Mouse (Mus musculus) heart, adult 10 weeks (tissue): ENCODE measurements around the gene Hist3h2ba. TPM values are rescaled to one million over a fixed set of nuclear protein-coding genes. Genes with fewer than 3 reads are reported as not detected.

Experiments used
- polyA plus RNA-seq: library from polyadenylated mRNA; stranded (reverse); fragments of 350-450 nt; fragmentation: Illumina TruSeq; extraction: RNeasy Lipid Tissue Mini Kit (QIAGEN cat#74804); gene quantifications from one replicate; pipeline ENCODE4 v1.2.3, GENCODE M21; 2014; ENCODE audit warnings: low read depth, low replicate concordance

The Hist3h2ba gene
- 0.94 TPM for polyA plus RNA-seq

DNA sequence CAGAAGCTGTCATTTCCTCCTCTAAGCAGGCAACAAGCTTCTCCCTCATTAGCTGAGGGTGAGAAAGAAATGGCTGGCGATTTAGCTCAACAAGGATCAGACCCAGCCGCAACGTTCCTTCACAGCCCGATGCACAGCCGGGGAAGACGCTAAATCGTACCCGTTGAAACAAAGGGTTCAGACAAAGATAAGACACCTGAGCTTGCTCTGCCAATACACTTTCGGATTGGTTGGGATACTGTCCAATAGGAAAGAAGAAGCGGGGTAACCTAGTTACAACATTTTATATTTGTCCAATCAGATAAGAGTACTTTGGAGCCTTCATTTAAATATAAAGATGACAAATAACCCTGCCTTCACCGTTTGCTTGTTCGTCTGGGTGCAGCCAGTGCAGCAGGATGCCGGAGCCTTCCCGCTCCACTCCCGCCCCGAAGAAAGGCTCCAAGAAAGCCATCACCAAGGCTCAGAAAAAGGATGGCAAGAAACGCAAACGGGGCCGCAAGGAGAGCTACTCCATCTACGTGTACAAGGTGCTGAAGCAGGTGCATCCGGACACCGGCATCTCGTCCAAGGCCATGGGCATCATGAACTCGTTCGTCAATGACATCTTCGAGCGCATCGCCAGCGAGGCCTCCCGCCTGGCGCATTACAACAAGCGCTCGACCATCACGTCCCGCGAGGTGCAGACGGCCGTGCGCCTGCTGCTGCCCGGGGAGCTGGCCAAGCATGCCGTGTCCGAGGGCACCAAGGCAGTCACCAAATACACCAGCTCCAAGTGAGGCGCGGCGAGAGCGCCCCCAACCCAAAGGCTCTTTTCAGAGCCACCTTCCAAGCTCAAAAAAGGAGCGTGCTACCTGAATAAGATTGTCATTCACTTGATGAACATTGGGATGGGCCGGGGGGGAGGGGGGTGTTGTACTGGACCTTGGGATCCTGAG lies at the start of gene Hist3h2ba:
Gene Hist3h2ba, plus strand, starts transcription at position 379 of the 938 bp plus-strand sequence.

GRCm38 (mm10) chr11:58903511-58904409 lies 45.0 kb upstream of the Hist3h2ba start, which contains the start of gene Zfp39:
Gene Zfp39, minus strand, starts transcription at chr11:58904225.

GRCm38 (mm10) chr11:58917745-58918366 lies 30.9 kb upstream of the Hist3h2ba start, which contains the start of gene Btnl10:
Gene Btnl10, plus strand, starts transcription at chr11:58917908.

DNA sequence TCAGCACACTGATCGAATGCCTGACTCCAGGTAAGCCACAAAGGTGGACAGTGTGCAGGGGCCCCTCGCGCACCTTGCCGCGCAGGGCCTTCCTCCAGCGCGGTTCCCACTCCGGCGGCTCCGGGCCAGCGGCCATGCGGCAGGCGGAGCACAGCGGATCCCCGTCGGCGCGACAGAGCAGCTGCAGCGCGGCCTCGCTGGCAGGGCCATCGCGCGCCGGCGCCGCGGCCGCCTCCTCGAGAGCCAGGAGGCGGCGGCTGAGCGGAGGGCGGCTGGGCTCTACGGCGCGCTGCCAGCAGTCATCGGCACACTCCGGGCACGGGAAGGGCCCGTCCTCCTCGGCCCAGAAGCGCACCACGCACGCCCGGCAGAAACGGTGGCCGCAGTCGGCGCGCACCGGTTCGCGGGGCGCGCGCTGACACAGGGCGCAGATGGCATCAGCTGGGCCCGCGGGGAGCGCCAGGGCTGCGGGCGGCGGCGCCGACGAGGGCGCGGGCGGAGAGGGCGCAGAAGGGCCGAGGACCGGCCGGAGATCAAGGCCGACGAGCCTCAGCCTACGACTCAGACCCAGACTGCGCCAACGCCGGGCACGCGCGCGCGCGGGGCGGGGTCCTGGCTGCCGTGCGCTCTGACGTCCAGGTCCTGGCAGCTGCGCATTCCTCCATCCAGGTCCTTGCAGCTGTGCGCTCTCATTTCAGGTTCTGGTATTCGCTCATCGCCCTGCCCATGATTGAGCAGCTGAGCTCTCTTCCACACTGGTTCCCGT lies 10.2 kb upstream of the Hist3h2ba start, which contains the start of gene Rnf187:
Gene Rnf187, minus strand, starts transcription at position 595 of the 766 bp plus-strand sequence.

DNA sequence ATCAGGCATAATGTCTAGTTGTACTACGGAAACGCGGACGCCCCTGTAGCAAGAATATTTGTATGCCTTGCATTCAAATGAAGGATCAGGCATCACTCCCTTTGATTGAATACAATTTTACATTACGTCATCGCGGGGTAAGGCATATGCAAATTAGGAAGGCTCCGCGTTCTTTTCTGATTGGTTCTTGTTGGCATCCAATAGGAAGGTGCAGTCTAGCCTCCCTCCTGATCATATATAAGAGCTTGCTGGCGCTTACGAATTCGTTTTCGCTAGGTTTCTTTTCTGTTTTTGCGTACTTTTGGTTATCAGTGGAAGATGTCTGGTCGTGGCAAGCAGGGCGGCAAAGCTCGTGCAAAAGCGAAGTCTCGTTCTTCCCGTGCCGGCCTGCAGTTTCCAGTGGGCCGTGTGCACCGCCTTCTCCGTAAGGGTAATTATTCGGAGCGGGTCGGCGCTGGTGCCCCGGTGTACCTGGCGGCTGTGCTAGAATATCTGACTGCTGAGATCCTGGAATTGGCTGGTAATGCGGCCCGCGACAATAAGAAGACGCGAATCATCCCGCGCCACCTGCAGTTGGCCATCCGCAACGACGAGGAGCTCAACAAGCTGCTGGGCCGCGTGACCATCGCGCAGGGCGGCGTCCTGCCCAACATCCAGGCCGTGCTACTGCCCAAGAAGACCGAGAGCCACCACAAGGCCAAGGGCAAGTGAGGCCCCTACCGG lies 5.9 kb downstream of the Hist3h2ba start, which contains the start of the genes Hist3h2a and Trim17:
Gene Hist3h2a, plus strand, starts transcription at position 266 of the 723 bp plus-strand sequence.
Gene Trim17, plus strand, starts transcription at position 266 of the 723 bp plus-strand sequence.

DNA sequence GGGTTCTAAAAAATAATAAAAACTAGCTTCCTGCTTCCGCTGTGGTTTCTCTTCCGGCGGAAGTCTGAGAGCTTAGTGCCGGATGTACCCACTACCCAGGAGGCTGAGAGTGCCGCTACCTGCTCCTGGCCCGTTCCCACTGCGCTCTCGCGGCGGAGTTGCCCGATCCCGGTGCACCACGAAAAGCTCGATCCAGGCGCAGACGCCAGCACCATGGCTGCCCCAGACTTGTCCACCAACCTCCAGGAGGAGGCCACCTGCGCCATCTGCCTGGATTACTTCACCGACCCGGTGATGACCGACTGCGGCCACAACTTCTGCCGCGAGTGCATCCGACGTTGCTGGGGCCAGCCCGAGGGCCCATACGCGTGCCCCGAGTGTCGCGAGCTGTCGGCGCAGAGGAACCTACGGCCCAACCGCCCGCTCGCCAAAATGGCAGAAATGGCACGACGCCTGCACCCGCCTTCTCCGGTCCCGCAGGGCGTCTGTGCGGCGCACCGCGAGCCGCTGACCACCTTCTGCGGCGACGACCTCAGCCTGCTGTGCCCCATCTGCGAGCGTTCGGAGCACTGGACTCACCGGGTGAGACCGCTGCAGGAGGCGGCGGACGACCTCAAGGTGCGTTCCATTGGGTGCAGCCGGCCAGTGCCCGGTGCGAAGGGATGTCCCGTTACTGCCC lies 29.4 kb downstream of the Hist3h2ba start, which contains the start of gene Trim11:
Gene Trim11, plus strand, starts transcription at position 67 of the 679 bp plus-strand sequence.

Other genes with a start within 250 kb of the Hist3h2ba start
- gene Olfr319, start 249.8 kb upstream of the Hist3h2ba start, polyA plus RNA-seq: not detected
- not detected for gene Olfr318, start 224.9 kb upstream of the Hist3h2ba start, polyA plus RNA-seq
- gene Olfr317, start 209.7 kb upstream of the Hist3h2ba start, polyA plus RNA-seq: not detected
- not detected for gene Olfr316, start 196.2 kb upstream of the Hist3h2ba start, polyA plus RNA-seq
- gene Olfr315, start 175.7 kb upstream of the Hist3h2ba start, polyA plus RNA-seq: not detected
- gene Olfr314, start 166.0 kb upstream of the Hist3h2ba start, polyA plus RNA-seq: not detected
- gene Fam183b, start 147.0 kb upstream of the Hist3h2ba start, polyA plus RNA-seq: not detected
- gene Olfr313, start 133.9 kb upstream of the Hist3h2ba start, polyA plus RNA-seq: not detected
- not detected for gene Olfr312, start 119.7 kb upstream of the Hist3h2ba start, polyA plus RNA-seq
- gene Olfr311, start 109.7 kb upstream of the Hist3h2ba start, polyA plus RNA-seq: not detected
- gene Gm12258, start 101.8 kb upstream of the Hist3h2ba start, polyA plus RNA-seq: 2.0 TPM
- gene 2810021J22Rik, start 81.7 kb upstream of the Hist3h2ba start, polyA plus RNA-seq: 1.9 TPM
- 2.0 TPM for gene Zfp39, start 44.7 kb upstream of the Hist3h2ba start, polyA plus RNA-seq
- gene Btnl10, start 31.0 kb upstream of the Hist3h2ba start, polyA plus RNA-seq: not detected
- gene Rnf187, start 10.0 kb upstream of the Hist3h2ba start, polyA plus RNA-seq: 123 TPM
- 13.8 TPM for gene Hist3h2a, start 5.8 kb downstream of the Hist3h2ba start, polyA plus RNA-seq
- 0.24 TPM for gene Trim17, start 5.8 kb downstream of the Hist3h2ba start, polyA plus RNA-seq
- 21.1 TPM for gene Trim11, start 29.2 kb downstream of the Hist3h2ba start, polyA plus RNA-seq
- 444 TPM for gene Obscn, start 187.5 kb downstream of the Hist3h2ba start, polyA plus RNA-seq
- gene Iba57, start 214.8 kb downstream of the Hist3h2ba start, polyA plus RNA-seq: 14.1 TPM
- gene Gjc2, start 234.3 kb downstream of the Hist3h2ba start, polyA plus RNA-seq: 0.55 TPM
- 107 TPM for gene Guk1, start 243.3 kb downstream of the Hist3h2ba start, polyA plus RNA-seq